Mouse (Mus musculus) G1E (cell line): ENCODE measurements around the gene Diras1. TPM values are rescaled to one million over a fixed set of nuclear protein-coding genes. Genes with fewer than 3 reads are reported as not detected.
"Not testable (repeated sequence)": the region's sequence is repeated elsewhere in the genome, so short reads cannot be mapped to it uniquely, and the experiment has no call there.

Source experiments
- ATAC-seq: 2 replicates; pipeline ENCODE4 v1.8.0; 2016; ENCODE audit warnings: mild to moderate bottlenecking; ENCODE audit not compliant: insufficient number of reproducible peaks, poor library complexity, low FRiP score, severe bottlenecking; ENCODE audit errors: extremely low read depth
- DNase-seq: peaks from one replicate; pipeline ENCODE4 v3.0.0; 2012; ENCODE audit warnings: low spot score
- H3K27me3 ChIP-seq: 2 replicates; pipeline ENCODE4 v1.6.1; 2012; ENCODE audit warnings: mild to moderate bottlenecking, low read length, inconsistent platforms; ENCODE audit not compliant: insufficient read depth
- H3K36me3 ChIP-seq: replicated peaks from 2 replicates; pipeline ENCODE3; 2012; ENCODE audit warnings: mild to moderate bottlenecking, inconsistent platforms
- H3K4me1 ChIP-seq: 2 replicates; pipeline ENCODE4 v1.6.1; 2012; ENCODE audit warnings: low read depth, low read length, inconsistent platforms, mixed read lengths; ENCODE audit not compliant: insufficient read depth
- H3K4me3 ChIP-seq: 2 replicates; pipeline ENCODE4 v1.5.1; 2012; ENCODE audit warnings: low read depth, mild to moderate bottlenecking, inconsistent platforms, low read length, moderate library complexity, mixed read lengths
- H3K9me3 ChIP-seq: replicated peaks from 2 replicates; pipeline ENCODE4 v1.6.1; 2012; ENCODE audit warnings: inconsistent platforms
- CTCF ChIP-seq: IDR thresholded peaks from 2 replicates; pipeline ENCODE4 v1.5.1; 2012; ENCODE audit warnings: low read depth, low read length, inconsistent platforms, mixed read lengths
- GATA1 ChIP-seq: IDR thresholded peaks from 2 replicates; pipeline ENCODE4 v1.6.1; 2012; ENCODE audit warnings: borderline replicate concordance, low read length, inconsistent platforms, mixed read lengths
- GATA2 ChIP-seq: IDR thresholded peaks from 2 replicates; pipeline ENCODE4 v1.6.1; 2012; ENCODE audit warnings: low read depth, low read length, inconsistent platforms, borderline replicate concordance
- POLR2AphosphoS5 ChIP-seq: IDR thresholded peaks from 2 replicates; pipeline ENCODE4 v1.6.1; 2012; ENCODE audit warnings: low read depth, low read length, inconsistent platforms; ENCODE audit not compliant: insufficient replicate concordance
- TAL1 ChIP-seq: conservative IDR thresholded peaks from 2 replicates; pipeline ENCODE4 v1.6.1; 2012; ENCODE audit warnings: low read depth, low read length, inconsistent platforms, mixed read lengths
- polyA plus RNA-seq: library from polyadenylated mRNA; stranded (reverse); fragments of >175 nt; gene quantifications from 2 replicates; pipeline ENCODE4 v1.2.3, GENCODE M21; 2012
- total RNA-seq, 2 experiments: library from RNA; stranded (forward) in 1 of 2; stranded (reverse) in 1 of 2; fragments of 200-1000 nt in 1 of 2; fragments of >200 nt in 1 of 2; fragmentation: Nextera tagmentation in 1 of 2; gene quantifications; 2 replicates each; pipeline ENCODE4 v1.2.3; 2014 to 2017

Diras1 gene
- total and polyA plus RNA-seq, 3 experiments = 0.02 to 0.44 TPM; not detected in 1

- ATAC-seq (no peak), DNase-seq (no peak)
- Histone ChIP-seq H3K27me3 (peaks cover 14% of the 10 kb centered on the region), H3K9me3 (0 out of 2 replicates have a peak, but pooled peaks cover 2% of the 10 kb centered on the region), H3K4me3 (no peak overlapping the region), H3K4me1 (peaks cover 20% of the 10 kb centered on the region), H3K36me3 (peaks cover 13% of the 10 kb centered on the region)
- no peak for TF ChIP-seq GATA1
- no peak for TF ChIP-seq CTCF
- TF ChIP-seq TAL1 = no peak
- no peak for TF ChIP-seq GATA2
- TF ChIP-seq POLR2AphosphoS5 = no peak
Observed at GRCm38 (mm10) chr10:81062710-81063109, 37.2 kb upstream of the Diras1 start.

GRCm38 (mm10) chr10:81059603-81060543 is 34.4 kb upstream of the Diras1 start, which contains the start of gene Sgta:
Gene Sgta (minus strand): TSS chr10:81060181.
- peak within 1 kb of the TSS; percentile 89 for H3K4me3 ChIP-seq

DNA sequence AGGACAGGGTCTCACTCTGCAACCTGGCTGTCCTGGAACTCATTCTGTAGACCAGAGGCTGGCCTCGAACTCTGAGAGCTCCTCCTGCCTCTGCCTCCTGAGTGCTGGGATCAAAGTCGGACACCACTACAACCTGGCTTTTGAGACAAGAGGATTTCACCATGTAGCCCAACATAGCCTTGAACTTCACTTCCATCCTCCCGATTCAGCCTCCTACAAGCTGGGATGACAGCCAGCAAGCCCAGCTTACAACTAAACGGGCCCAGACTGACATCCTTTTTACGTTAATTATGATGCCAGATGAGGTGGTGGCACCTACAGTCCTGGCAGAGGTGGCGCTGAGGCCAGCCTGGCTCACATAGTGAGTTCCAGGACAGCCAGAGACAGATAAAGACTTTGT is 33.4 kb upstream of the Diras1 start:
- Histone ChIP-seq H3K4me1 (peaks cover 43% of the 10 kb centered on the region), H3K36me3 (peaks cover 51% of the 10 kb centered on the region), H3K9me3 (no peaks in the 10 kb centered on the region), H3K4me3 (peak overlapping the region; percentile 89), H3K27me3 (no peaks in the 10 kb centered on the region)
- no peak for DNase-seq
- no peak for ATAC-seq
- TF ChIP-seq GATA1 (no peak), GATA2 (no peak), POLR2AphosphoS5 (no peak), TAL1 (no peak), CTCF (no peak)

More at GRCm38 (mm10) chr10:81059603-81060543, 34.4 kb upstream of the Diras1 start, which contains the start of gene Sgta:
- TF ChIP-seq TAL1 (no peak), GATA2 (no peak), CTCF (no peak), GATA1 (no peak), POLR2AphosphoS5 (no peak)
- H3K36me3 ChIP-seq = peaks cover 41% of the 10 kb centered on the region
- DNase-seq (peak; percentile 92), ATAC-seq (peak; percentile 93)
- peaks cover 40% of the 10 kb centered on the region for H3K4me1 ChIP-seq
- H3K9me3 ChIP-seq = 0 out of 2 replicates have a peak, but pooled peaks cover 2% of the 10 kb centered on the region
- peaks cover 4% of the 10 kb centered on the region; the same call in 1 of the 2 replicates for H3K27me3 ChIP-seq

DNA sequence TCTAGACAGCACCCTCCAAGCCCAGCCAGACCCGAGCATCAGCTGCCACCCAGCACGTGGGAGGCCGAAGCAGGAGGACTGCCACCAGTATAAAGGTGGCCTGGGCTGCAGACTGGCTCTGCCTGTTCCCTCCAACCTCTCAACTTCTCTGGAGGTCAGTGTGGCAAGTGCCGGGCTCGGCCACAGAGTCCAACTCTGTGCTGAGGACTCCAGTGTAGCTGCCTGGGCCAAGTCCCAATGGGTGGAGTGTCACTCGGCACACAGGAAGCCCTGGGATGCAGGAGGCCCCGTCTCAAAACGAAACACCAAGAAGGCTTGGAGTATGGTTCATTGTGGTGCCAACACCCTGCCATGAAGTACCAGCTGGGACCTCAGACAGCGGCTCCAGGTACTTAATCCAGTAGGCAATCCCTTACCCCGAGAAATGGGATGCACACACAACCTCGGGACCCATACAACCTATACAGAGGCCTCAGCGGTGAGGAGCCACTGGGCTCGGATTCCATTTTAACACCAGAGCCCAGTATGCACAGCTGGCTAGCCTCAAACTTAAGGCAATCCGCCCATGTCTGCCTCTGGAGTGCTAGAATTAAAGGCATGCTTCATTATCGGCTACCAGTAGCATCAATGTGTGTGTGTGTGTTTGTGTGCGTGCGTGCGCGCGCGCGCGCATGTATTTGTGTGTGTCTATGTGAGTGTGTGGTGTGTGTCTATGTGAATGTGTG is 32.1 kb upstream of the Diras1 start:
- peaks cover 64% of the 10 kb centered on the region for H3K36me3 ChIP-seq
- DNase-seq (no peak), ATAC-seq (no peak)
- H3K4me3 ChIP-seq = no peak overlapping the region
- H3K4me1 ChIP-seq = peaks cover 50% of the 10 kb centered on the region
- no peaks in the 10 kb centered on the region for H3K27me3 ChIP-seq
- TF ChIP-seq GATA2 = no peak
- TF ChIP-seq CTCF = no peak
- TF ChIP-seq TAL1 = no peak
- TF ChIP-seq GATA1 = no peak
- TF ChIP-seq POLR2AphosphoS5 = no peak
- no peaks in the 10 kb centered on the region for H3K9me3 ChIP-seq

DNA sequence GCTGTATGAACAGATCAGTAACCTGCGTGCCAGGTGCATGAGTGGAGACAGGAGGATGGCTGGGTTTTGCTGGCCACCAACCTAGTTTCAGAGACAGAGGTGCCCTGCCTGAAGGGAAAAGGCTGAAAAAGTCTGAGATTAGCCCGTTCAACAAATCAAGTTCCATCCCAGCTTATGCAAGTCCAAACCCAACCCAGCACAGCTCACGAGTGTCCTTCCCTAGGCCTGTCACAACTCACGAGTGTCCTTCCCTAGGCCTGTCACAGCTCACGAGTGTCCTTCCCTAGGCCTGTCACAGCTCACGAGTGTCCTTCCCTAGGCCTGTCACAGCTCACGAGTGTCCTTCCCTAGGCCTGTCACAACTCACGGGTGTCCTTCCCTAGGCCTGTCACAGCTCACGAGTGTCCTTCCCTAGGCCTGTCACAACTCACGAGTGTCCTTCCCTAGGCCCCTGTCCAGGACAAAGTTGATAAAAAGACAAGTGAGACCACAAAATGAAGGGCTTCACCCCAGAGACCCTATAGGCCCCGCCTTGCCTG is 30.4 kb upstream of the Diras1 start:
- Histone ChIP-seq H3K4me1 (peaks cover 63% of the 10 kb centered on the region), H3K36me3 (peaks cover 81% of the 10 kb centered on the region)
- H3K27me3 ChIP-seq, ATAC-seq, H3K9me3 ChIP-seq, DNase-seq, H3K4me3 ChIP-seq: not testable (repeated sequence)

DNA sequence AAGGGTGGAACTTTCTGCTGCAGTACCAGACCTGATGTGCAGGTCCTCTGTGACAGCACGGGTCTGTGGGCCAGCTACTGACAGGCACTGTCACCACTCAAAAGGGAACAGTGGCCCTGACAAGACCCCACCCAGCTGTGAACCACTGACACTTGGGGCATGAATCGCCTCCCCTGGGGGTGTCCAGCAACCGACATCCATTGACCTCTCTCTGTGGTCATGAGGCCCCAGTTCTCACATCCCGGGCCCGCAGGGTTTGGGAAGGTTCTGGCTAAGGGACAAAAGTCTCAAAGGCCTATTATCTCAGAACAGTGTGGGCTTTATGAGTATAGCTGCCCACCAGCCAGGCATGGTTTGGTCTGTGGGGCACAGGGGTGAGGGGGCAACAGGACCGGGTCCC is 29.7 kb upstream of the Diras1 start:
- H3K27me3 ChIP-seq = no peaks in the 10 kb centered on the region
- peaks cover 88% of the 10 kb centered on the region for H3K36me3 ChIP-seq
- ATAC-seq (no peak), DNase-seq (no peak)
- H3K4me3 ChIP-seq = no peak overlapping the region
- TF ChIP-seq POLR2AphosphoS5 = no peak
- TF ChIP-seq TAL1 = no peak
- no peak for TF ChIP-seq GATA1
- no peak for TF ChIP-seq CTCF
- TF ChIP-seq GATA2 = no peak
- peaks cover 65% of the 10 kb centered on the region for H3K4me1 ChIP-seq
- no peaks in the 10 kb centered on the region for H3K9me3 ChIP-seq
